Mouse (Mus musculus) frontal cortex, postnatal 25 days (tissue): Measurements from ENCODE around the gene Zfp687.
"Not testable (repeated sequence)": the region's sequence is repeated elsewhere in the genome, so short reads cannot be mapped to it uniquely, and the experiment has no call there.

Source experiments
- DNase-seq, 2 experiments: peaks; one replicate each; pipeline ENCODE4 v3.0.0; 2022; ENCODE audit warnings: low spot score in 2 of 2

Zfp687 gene

DNA sequence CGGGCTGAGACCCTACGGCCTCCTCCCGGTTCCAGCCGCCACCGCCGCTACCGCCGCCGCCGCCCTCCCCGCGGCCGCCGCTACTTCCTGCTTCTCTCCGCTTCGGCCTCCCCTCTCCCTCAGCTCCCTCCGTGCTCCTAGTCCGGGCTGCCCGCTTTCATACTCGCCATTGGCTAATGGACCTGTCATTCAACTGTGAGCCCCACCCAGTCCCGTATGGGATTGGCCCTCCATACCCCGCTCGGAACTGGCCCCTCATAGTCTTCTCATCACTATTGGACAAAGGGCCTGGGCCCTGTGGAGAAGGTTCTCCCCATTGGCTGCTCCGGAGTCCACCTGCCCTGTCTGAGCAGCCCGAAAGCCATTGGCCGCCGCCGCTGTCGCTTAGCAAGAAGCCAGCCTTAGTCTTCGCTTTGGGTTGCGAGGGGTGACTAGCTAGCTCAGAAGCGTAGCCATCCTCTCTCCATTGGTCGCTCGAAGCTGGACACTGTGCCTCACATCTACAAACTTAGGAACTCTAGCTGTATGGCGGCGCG lies at the start of gene Zfp687:
Gene Zfp687 (minus strand): TSS at position 112 of the 536 bp plus-strand sequence.
- peak; percentile 100 for DNase-seq

DNA sequence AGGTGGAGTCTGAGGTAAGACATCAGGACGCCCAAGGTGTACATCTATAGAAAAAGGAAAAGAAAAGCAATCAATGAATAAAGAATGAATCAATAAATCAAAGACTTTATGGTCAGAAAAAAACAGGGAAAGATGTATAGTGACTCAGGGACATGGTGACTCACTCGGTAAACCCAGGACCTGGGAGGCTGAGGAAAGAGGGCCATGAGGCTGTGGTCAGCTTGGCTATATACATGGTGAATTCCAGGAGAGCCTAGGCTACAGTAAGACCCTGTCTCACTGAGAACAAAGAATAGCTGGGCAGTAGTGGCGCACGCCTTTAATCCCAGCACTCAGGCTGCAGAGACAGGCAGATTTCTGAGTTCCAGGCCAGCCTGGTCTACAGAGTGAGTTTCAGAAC lies 48.5 kb upstream of the Zfp687 start:
- no peak for DNase-seq

DNA sequence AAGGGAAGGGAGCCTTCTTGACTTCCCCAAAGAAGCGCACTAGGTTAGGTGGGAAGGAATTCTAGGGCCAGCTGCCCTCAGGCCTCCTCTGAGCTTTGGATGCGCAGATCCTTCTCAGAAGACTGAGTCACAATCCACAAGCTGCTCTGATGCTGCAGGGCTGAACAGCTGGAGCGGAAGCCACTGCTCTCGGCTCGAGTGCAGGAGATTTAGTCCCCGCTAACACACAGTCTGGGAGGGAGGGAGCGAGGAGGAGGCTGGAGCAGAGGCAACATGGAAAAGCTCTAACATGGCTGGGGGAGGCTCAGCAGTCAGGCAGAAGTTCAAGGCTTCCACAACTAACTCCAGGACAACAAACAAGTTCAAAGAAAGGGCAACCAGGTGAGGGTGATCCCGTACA lies 42.8 kb upstream of the Zfp687 start:
- no peak for DNase-seq

DNA sequence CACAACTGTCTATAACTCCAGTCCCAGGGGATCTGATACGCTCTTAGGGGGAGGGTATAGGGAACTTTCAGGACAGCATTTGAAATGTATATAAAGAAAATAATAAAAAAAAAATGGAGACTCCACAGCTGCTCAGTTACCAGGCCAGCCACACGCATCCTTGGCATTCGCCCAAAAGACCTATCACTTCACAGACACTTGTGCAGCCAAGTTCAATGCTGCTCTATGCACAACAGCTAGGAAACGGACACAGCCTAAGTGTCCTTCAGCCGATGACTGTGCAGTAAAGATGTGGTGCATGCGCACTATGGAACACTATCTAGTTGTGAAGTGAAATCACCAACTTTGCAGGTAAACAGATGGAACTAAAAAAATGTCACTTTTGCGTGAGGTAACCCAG lies 41.0 kb upstream of the Zfp687 start:
- DNase-seq, result no peak

DNA sequence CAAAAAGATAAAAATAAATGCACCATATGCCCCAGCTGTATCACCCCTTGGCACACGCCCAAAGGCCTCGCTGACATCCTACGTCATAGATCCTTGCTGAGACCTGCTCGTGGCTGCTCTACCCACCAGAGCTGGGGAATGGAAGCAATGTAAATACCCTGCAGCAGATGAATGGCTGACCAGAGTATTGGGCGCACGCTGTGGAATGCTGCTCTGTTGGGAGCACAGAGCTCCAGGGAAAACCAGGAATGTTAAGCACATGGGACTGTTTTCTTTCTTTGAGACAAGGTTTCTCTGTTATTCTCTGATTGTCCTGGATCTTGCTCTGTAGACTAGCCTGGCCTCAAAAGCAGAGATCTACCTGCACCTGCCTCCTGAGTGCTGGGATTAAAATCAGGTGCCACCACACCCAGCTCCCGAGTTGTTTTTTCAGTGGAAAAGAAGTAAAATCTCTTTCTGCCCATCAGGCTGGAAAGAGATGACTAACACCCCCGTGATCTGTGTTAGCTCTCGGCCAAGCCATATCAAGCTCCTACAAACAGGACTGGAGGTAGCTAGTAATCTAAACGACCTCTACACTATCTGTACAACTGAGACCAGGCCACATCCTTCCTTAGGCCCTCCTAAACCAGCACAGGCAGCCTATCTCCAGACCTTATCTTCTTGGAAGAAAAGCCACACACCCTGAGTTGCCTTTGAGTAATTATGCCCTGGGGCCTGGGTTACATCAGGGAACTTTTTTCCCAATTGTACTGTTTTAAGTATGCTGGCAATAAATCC lies 39.4 kb upstream of the Zfp687 start:
- no peak for DNase-seq

DNA sequence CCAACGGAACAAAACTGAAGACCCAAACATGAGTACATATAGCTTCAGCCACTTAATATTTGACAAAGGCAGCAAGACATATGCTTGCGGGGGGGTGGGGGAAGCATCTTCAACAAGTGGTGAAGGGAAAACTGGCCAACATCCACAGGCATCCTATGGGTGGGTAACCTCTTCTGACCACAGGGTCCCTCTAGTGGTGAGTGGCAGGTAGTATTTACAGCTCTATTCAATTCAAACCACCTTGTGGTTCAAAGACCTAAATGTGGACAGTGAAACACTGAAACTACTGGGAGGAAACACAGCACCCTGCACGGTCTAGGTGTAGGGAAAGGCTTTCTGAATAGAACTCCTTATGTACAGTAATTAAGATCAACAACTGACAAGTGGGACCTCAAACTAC lies 38.5 kb upstream of the Zfp687 start:
- no peak for DNase-seq

DNA sequence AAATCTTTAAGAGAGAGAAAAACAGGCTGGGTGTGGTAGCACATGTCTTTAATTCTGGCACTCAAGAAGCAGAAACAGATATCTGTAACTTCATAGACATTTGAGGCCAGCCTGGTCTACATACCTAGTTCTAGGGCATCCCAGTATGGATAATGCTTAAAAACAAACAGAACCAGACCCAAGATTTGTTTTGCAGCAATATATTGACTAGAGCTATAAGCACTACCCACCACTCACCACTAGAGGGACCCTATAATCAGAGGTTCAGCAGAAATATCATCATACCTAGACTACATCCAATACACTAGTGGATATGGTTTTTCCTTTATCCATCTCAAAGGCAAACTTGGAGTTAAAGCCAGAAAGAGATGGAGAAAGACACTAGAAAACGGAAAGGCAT lies 37.7 kb upstream of the Zfp687 start:
- no peak for DNase-seq

DNA sequence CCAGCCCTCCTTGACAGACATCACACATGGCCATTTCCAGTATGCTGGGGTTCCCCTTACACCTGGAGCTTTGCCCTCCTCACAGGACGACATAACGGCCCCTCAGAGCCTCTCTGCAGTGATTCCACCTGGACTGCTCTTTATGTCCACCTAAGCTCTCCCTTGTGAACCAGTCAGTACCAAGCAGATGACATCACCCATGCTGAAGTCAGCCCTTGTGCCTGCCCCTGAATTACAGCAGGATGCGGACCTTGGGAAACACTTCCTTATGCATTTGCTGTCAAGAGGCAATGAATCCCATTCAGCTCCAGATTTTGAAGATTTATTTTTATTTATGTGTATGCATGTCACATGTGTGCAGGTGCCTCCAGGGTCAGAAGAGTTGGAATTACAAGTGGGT lies 32.7 kb upstream of the Zfp687 start:
- no peak for DNase-seq

DNA sequence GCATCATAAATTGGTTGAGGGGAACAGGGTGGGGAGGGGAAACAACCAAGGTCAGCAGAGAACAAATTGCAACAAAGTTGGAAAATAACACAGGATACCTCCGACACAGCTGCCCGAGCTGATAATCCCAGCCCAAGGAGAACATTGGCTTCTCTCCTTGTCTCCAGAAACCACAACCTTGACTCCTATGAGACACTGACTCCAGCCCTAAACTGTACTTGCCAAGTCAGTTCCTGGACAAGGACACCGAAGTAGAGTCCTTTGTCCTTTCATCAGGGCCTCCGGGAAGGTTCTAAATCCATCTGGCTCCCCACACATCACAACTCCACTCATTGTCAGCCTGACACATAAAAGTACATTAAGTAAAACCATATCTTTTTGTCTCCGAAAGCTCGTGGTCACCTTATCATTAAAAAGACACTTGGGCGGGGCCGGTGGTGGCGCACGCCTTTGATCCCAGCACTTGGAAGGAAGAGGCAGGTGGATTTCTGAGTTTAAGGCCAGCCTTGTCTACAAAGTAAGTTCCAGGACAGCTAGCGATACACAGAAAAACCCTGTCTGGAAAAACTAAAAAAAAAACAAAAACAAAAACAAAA lies 31.3 kb upstream of the Zfp687 start:
- no peak for DNase-seq

DNA sequence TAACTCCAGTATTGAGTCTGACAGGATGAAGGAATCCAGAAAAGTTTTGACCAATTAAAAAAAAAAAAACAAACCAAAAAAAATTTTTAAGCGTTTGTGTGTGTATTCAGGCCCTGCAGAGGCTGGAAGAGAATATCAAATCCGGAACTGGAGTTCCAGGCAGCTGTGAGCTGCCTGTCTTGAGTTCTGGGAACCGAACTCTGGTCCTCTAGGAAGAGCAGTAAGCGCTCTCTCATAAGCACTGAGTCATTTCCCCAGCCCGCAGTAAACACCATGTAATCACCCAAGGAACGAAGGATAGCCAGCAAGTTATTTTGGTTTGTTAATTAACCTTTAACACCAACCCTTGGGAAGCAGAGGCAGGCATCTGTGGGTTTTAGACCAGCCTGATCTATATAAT lies 28.0 kb upstream of the Zfp687 start:
- no peak for DNase-seq

DNA sequence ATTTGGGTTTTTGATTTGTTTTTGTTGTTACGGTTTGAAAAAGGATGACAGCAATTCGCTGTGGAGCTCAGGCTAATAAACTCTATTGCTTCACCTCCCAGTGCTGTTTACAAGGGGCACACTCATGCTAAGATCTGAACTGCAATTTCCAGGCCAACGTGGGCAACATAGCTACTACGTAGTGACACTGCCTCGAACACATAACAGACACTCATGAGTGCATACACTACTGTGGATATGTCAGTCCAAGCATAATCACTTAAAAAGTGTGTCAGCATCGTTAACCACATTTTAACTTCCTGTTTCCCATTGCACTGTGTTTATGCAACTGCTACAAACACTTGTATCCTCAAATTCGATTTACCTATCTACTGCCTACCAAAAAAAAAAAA lies 27.6 kb upstream of the Zfp687 start:
- no peak for DNase-seq

DNA sequence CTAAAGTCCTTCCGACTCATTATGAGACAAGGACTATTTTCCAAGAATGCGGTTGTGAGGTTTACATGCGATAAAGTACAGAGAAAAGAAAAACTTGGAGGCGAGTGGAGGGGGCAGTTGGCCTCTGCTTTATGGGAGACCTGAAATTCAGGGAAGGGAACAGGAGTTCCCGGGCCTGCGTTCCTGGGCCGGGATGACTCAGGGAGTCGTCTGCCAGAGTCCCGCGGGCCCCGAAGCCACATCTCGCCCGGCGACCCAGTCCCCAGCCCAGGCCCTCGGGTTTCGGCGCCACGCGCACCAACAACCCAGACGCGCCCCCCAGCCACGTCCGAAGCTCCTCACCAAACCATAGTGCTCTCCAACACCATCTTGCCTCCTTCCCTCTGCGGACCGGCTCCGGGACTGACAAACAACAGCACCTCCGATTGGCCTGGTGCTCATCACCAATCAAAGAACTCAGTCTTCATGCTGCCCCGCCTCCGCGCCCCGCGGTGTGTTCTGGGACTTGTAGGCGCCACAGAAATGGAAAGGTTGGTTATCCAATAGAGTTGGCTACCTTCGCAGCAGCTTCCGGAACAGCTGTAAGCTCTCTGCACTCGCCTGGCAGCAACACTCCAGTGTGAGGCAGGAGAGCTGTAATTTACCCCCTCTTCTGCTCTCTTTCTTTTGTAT lies 27.1 kb upstream of the Zfp687 start, which contains the start of gene Psmd4:
Gene Psmd4 (minus strand): TSS at position 449 of the 672 bp plus-strand sequence.
- DNase-seq, result peak; percentile 97

DNA sequence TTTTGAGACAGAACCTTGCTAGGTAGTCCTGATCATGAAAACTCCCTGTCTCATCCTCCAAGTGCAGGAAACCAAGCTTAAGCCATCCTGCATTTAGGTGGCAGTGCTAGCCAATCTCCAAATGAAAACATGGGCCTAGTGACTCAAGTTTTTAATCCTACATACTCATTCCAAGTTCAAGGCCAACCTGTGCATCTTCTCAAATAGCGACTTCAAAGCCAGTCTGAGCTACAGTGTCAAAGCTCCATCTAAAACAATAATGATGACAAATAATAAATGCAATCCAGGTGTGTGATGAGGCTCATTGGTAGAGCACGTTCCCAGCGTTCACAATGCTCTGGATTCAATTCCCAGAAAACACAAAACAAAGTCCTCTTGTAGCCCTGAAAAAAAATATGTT lies 26.4 kb upstream of the Zfp687 start:
- DNase-seq, result no peak

DNA sequence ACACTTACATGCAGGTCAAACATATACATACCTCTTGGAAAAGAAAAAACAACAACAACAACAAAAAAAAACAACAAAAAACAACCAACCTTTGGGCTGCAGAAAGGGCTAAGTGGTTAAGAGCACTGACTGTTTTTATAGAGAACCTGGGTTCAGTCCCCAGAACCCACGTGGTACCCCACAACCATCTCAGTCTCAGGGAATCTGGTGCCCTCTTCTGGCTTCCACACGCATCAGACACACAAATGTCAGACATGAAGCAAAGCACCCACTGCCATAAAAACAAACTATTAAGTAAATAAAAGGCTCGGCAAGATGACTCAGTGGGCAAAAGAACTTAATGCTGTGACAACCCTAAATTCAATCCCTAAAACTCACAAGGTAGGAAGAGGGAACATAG lies 14.7 kb upstream of the Zfp687 start:
- no peak for DNase-seq

DNA sequence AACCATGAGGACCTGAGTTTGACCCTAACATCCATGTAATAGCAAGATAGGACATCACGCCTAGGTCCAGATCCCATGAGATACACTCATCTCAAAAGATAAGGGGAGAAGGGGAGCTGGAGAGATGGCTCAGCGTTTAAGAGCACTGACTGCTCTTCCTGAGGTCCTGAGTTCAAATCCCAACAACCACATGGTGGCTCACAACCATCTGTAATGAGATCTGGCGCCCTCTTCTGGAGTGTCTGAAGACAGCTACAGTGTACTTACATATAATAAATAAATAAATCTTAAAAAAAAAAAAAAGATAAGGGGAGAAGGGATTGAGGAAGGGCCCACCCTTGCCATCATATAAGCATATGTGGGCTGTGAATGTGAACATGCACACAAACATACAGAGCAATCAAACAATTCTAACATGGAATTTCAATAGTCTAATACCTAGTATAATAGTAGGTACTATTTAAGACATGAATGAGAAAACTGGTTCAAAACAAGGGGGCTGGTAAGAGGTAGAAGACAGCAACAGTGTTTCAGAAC lies 14.1 kb upstream of the Zfp687 start:
- not testable (repeated sequence) for DNase-seq

DNA sequence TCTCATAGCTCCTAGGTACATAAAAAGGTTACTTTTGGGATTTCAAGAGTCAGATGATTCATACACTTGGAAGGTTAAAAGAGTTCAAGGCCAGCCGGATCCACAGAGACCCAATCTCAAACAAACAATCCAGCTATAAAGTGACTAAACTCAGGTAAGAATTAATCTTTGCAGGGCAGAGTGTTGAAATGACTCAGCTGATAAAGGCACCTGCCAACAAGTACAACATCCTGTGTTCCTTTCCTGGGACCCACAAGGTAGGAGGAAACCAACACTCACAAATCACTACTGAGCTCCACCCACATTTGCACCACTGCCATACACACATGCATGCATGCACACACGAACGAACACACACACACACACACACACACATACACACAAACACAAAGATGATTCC lies 13.4 kb upstream of the Zfp687 start:
- no peak for DNase-seq

DNA sequence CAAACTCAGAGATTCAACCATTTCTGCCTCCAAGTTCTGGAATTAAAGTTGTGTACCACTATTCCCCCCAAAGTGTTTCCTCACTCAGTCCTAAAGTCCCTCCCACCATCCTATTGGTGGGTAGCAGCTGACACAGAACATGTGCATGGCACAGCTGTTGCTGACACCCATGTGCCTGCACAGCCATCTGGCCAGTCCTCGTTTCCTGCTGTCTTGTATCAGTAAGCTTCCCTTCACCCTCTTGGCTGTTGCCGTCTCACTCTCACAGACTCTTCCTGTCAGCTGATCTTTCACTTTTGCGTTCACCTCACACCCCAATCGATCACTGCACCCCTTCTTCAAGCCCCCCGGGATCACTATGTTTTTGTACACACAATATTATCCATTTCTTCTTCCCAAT lies 12.5 kb upstream of the Zfp687 start:
- DNase-seq, result no peak

DNA sequence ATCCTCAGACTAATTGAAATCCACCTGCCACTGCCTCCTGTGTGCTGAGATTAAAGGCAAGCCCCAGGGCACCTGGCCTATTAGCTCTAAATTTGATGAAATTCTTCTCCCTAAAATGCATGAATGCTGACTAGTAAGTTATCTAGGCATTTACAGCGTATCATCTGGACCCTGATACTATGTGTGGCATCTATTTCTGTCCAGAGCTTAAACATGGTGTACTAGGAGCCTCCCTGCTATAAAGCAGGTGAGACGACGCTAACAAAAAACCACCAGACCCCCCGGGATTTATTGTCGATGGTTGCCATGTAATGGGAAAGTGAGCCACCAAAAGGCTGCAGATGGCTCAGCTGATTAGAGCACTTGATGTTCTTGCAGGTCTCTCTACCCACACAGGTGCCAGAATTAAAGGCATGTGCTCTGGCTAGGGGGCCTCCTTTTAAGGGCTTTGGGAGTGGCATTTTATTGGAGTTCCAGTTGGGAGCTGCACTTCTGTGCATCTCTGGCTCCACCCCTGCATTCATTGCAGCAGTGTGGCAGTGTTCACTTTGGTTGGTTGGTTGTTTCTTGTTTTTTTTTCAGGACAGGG lies 11.9 kb upstream of the Zfp687 start:
- no peak for DNase-seq

DNA sequence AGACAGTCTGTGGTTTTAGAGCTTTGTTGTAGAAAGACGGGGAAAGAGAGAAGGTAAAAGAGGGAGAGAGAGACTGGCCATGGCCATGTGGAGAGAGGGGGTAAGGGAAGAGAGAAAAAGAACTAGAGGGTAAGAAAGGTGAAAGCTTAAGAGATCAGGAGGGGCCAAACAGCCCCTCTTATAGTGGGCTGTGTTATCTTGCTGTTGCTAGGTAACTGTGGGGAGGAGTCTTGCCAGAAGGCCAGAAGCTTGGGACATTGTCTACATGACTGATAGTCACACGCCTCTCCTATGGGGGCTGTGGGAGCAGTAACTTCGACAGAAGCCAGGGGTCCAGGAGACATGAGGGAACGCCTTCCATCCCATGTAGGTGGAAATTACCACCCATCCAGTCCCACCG lies 10.0 kb upstream of the Zfp687 start:
- no peak for DNase-seq

DNA sequence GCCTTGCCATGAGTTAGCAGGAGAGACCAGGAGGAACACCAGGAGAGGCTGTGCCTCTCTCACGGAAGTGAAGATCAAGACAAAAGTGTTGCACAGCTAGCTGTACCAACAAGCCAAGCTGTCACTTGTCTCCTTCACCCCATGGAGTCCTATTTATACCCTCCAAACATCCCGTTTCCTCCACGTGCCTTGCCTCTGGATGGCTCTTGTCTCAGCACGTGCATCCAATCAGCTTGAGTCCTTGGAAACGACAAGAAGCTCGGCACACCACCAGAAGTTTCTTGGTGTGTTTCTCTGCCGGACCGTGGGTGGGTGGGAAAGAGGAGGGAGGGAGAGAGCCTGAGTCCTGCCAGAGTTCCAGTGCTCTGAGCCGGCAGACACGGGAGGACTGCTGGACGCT lies 9.3 kb upstream of the Zfp687 start:
- DNase-seq, result no peak

DNA sequence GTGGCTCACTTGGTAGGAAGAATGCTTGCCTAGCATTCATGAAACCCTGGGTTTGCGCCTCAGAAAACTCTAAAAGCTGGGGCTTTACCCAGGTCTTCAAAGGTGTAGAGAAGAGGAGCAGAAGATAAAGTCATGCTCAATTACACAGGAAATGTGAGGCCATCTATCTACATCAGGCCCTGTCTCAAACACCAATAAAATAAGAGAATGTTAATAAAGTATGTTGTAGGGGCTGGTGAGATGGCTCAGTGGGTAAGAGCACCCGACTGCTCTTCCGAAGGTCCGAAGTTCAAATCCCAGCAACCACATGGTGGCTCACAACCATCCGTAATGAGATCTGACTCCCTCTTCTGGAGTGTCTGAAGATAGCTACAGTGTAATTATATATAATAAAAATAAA lies 5.7 kb upstream of the Zfp687 start:
- DNase-seq, result not testable (repeated sequence)

DNA sequence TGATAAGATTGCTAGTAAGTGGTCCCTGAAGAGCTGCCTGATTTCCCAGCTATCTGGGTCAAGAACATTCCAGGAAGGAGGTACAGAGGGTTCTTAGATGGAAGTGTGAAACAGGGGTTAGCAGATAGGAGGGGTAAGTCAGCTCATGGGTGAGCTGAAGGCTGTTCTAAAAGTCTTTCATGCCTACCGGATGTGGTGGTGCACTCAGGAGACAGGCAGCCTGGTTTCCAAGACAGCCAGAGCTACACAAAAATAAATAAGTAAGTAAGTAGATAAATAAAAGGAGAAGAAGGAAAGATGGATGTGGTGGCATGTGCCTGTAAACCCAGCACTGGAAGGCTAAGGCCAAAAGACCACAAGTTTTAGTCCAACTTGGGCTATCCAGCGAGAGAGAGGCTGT lies 3.5 kb upstream of the Zfp687 start:
- no peak for DNase-seq
